Mouse (Mus musculus) lung, adult 18-20 months (tissue): Measurements from ENCODE around the gene Pigs.
A peak's percentile ranks its signal among the peaks of the same experiment; 100 is the strongest.

ENCODE experiments used
- DNase-seq, 2 experiments: peaks; one replicate each; pipeline ENCODE4 v3.0.0; 2022; ENCODE audit warnings: mixed read lengths in 2 of 2

The Pigs gene

DNA sequence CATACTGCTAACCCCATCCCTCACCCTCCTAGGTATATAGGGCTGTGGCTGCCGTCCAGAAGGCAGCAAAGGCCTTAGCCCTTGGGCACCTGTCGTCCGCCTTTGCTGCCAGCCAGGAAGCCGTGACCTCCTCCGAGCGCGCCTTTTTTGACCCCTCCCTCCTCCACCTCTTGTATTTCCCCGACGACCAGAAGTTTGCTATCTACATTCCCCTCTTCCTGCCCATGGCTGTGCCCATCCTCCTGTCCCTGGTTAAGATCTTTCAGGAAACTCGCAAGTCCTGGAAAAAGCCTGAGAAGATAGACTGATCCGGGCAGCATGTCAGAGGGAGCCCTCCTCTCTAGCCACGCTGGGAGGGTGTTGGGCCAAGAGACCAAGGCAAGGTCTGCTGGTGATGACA lies 13.5 kb downstream of the Pigs start:
- no peak for DNase-seq

DNA sequence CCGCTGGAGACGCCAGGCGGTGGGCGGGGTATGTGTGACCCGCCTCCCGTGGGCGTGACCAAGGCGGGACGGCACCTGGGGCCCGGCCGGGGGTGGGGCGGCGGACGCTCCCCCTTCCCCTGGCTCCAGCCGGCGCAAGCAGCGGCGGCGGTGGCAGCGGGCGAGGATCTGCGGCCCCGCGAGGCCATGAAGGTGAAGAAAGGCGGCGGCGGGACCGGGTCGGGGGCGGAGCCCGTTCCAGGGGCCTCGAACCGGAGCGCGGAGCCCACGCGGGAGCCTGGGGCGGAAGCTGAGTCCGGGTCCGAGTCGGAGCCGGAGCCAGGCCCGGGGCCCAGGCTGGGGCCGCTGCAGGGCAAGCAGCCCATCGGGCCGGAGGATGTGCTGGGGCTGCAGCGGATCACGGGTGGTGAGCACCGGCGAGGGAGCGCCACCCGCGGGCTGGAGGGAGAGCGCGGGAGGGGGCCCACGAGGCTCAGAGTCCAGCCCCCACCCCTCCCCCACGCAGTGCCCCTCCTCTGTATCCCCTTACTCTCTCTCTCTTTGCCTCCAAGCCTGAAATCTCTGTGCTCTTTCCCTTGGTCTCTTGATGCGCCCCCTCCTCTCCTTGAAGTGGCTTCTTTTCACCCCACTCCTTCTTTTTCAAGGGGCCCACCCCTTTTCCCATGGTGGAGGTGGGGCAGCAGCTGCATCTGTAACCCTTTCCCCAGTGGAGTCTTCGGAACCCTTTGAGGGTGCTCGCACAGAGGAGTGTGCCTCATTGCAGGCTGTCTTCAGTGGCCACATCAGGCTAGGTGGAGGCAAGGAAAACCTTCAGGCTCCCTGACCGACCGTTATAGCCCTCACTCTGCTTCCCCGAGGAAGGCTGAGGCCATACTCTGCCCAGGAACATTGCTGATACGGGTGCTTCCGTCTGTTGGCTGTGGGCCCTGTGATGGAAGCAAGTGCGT lies 15.4 kb downstream of the Pigs start, which contains the start of gene Unc119:
Unc119 (plus strand) TSS at position 102 of the 947 bp plus-strand sequence.
- DNase-seq, result peak; percentile 79 to 82

DNA sequence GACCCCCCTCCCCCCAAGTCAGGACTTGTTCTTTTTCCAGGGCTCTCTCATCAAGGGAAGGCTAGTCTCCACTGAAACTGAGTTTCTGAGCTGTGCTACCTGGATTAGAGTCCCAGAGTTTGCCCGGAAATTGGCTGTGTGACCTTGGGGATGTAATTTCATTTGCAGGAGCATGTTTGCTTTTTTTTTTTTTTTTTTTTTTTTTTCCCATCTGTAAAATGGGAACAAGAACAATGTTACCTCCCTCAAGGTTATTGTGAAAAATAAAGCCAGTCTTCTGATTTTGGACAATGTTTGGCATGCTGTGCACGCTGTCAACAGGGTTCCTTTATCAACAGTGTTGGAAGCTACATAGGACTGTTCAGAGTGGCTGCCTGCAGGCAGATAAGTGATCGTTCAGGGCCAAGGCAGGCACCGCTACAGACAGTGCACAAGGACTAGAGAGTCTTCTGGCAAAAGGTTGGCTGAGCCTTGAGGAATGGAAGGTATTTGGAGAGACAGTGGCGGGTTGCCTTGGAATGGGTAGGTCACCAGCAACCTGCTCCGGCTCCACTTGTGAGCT lies 16.2 kb downstream of the Pigs start:
- no peak for DNase-seq

DNA sequence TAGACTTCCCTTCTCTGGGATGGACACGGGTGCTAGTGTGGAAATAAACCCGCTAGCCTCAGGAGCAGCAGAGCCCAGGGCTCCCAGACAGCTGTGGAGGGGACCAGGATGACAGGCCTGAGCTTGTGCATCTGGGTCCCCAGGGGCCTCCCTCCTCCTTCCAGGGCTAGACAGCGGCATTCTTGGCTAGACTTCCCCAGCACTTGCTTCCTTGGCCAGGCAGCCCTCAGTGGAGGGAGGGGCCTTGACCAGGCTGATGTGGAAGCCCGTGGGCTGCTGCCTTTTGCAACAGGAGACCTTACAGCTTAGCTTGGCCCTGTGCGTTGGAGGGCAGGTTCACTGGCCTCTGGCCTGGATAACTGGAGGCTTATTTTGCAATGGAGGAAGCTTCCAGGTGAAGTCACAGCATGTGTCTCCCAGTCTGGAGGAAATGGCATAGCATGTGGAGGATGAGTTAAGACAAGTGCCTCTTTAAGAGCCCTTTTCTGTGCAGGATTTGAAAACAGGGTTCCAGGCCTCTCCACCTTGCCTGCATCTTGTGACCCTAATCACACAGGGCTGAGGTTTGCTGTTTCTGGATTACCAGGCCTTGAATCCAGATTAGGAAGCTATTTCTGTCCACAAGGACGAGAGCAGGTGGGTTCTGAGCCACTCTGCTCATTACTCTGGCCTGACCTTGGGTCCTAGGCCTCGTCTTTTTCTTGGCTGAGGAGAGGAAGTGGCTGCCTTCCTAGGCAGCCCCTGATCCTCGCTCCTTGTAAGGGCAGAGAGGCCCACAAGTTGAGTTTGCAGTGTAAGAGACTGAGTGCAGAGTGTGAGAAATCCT lies 16.9 kb downstream of the Pigs start:
- peak; percentile 70 to 72 for DNase-seq

DNA sequence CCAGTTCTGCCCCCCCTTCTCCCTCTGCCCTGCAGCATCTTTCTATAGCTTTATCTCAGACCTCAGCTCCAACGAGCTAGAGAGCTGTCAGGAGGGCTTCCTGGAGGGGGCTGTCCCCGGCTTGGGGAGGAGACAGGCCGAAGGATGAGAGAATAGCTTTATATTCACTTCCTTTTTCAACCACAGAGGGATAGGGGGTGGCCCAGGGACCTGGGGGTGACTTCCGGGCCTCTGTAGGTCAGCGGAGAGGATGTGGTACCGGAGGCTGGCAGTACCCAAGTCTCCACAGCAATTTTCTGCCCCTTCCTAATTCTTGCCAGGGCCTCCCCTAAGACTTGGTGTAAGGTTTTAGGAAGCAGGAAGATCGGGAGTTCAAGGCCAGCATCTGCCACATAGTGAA lies 17.6 kb downstream of the Pigs start:
- DNase-seq, result peak; percentile 56 to 61

DNA sequence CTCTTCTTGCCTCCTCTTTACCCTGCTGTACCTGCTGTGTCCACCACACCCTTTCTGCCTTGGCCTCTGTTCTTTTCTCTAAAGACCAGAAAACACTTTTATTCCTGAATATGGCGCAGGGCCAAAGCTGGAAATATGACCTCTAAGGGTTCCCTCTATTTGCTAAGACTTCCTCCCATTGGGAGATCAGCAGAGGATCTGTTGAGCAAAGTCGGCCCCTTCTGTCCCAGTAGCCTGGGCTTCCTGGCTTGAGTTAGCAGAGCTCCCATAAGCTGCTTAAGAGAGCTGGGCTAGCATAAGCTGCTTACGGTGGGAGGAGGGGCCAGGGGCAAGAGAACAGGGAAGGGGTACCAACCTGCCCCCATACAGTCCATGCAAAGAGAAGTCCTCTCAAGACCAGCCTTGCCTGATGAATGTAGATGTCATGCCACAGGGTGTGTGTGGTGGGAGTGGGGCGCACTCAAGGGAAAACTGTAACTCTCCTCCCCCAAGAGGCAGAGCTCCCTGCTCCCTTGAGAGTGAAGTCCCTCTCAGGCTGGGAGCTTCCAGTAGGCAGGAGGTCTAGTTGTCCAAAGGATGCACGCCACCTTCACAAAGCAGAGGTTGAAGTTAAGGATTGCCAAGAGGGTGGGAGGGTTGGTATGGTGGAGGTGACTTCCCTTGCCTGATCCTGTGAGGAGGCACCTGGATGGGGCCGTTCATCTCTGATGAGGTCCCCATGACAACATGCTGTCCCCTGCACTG lies 18.3 kb downstream of the Pigs start:
- DNase-seq, result no peak

DNA sequence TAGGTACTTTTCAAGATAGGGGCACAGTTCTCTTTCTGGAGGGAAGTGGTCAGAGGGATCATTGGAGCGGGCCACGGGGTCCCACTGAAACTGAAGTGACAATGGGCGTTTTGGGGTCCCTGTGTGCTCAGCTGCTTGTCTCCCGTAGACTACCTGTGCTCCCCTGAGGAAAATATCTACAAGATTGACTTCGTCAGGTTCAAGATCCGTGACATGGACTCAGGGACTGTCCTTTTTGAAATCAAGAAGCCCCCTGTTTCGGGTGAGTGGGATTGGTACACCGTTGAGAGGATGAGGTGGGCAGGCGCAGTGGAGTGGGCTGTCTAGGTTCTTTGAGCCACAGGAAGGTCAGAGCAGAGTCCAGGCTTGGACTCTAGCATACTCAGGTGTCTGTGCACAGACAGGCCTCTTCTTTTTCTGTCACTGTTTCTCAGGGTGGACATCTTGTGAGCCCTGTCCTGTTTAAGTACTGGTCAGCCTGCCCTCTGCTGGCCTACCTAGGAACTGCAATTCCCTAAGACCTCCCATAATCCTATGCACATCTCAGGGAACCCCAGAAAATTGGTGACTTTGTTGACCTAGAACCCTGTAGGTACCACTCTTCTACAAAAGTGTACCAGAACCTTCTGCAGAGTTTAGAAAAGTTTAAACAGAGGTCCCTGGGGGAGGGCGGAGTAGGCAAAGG lies 19.0 kb downstream of the Pigs start:
- peak; percentile 66 to 75 for DNase-seq

DNA sequence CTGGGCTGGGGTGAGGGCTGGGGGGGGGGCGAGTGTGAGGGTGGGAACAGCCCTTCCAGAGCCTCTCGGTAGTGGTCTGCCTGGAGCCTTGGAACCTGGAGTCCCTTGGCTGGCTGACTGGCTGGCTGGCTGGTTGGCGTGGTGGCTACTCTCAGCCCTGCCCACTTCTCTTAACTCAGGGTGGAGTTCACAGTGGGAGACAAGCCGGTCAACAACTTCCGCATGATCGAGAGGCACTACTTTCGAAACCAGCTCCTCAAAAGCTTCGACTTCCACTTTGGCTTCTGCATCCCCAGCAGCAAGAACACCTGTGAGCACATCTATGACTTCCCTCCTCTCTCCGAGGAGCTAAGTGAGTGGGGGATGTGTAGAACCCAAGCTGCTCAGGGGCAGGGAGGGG lies 19.7 kb downstream of the Pigs start:
- peak; percentile 84 to 87 for DNase-seq

DNA sequence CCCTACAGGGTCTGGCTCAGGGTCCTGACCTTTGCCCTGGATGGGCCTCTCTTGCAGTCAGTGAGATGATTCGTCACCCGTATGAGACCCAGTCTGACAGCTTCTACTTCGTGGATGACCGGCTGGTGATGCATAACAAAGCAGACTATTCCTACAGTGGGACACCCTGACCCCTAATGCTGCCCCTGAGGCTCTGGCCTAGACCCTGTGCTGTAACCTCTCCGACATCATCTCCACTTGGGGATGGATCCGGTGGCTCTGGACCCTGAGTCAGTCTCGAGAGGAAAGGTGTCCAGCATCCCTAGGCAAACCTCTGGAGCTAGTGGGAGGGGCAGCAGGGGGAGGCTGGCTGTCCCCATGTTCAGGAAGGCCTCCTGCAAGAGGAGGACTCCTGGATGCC lies 20.3 kb downstream of the Pigs start:
- no peak for DNase-seq

DNA sequence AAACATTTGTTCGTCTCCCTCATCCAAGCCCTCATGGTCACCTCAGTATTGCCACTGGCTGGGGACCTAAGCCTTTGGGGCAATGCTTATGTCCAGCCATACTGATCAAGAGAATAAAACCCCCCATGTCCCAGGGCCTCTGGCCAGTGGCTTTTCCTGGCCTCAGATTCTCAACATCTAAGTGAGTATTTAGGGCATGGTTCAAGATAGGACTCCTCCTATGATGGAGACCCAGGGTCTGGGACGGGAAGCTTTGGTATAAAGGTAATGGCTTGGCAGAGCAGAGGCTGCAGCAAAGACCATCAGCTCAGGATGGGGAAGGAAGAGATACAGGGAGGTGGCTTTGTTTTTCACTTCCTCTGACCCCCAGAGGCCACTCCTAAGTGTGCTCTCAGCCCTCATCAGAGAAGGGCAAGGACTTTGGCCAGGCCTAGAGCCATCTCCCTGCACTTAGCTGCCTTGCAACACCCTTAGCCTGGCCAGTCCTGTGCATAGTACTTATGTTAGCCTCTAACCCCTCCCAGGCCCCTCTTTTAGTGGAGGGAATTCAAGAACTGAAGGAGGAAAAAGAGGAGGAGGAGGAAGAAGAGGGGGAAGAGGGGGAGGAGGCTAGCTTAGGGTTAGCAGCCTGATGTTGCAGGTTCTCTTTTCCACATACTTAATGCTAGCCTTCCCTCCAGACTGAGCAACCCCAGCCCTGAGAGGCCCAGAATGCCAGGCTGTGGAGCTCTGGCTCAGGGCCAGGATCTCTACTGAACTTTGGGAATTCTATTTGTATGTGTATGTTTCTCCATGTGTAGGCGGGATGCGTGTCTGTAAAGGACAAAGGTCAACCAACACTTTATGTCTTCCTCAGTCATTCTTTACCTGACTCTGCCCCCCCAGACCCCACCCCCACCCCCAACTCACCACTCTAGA lies 21.5 kb downstream of the Pigs start:
- DNase-seq, result peak in 1 of 2 experiments; percentile 54

DNA sequence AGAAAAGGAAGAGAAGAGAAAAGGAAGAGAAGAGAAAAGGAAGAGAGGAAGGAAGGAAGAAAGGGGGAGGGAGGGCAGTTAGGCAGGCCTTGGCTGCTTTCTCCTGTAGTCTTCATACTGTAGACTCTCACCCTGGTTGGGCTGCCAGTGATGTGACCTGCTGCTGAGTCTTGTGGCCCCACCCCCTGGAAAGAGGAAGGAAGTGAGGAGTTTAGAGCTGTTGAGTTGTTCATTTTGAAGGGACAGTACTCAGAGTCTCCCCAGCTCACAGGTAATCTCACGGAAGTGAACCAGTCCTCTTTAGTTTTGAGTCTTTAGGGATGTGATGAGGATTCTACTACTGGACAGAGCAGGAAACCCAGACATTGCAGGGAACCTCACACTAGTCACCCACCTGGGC lies 24.9 kb downstream of the Pigs start:
- no peak for DNase-seq

DNA sequence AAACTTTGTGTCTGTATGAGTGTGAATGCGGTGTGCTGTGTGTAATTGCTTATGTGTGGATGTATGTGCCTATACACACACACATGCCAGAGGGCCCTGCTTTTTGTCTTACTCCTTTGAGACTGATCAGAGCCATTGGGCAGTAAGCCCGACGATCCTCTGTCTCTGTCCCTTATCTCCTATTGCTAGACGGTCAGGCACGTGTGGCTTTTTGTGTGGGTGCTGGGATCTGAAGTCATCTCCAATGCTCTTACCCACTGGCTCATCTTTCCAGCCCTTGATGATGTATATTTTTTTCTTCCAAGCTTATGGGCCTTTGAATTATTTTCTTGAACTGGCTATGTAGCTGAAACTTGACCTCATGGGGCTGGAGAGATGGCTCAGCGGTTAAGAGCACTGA lies 26.7 kb downstream of the Pigs start:
- DNase-seq, result no peak

DNA sequence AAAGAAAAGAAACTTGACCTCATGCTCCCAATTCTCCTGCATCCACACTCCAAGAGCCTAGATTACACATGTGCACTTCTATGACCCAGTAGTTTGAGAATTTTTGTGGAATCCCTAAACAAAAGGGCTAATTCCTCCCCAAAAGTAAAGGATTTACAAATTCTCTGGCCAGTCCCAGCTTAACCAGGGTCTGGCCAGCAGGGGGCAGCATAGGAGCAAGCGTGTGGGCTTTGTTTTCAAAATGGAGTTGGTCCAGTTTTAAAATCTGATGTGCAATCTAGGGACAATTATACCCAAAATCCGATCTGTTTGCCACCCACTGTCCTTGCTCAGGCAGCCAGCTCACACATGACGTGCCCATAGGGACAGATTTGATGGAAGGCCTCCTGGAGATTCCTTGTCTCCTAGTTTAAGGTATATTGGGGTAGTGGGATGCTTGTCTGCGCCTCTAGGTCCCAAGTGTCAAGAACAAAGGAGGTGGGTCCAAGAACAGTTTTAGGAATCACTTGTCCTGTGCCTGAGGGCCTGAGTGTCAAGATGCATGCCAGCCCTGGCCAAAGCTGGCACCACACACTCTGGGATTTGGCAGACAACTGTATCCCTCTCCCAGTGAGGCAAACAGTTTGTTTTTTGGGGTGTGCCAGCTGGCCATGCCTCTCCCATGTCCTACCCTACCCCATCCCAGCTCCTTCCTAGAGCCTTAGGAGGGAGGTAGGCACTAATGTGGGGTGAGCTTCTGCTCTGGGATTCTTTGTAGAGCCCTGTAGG lies 27.4 kb downstream of the Pigs start:
- peak in 1 of 2 experiments; percentile 55 for DNase-seq

DNA sequence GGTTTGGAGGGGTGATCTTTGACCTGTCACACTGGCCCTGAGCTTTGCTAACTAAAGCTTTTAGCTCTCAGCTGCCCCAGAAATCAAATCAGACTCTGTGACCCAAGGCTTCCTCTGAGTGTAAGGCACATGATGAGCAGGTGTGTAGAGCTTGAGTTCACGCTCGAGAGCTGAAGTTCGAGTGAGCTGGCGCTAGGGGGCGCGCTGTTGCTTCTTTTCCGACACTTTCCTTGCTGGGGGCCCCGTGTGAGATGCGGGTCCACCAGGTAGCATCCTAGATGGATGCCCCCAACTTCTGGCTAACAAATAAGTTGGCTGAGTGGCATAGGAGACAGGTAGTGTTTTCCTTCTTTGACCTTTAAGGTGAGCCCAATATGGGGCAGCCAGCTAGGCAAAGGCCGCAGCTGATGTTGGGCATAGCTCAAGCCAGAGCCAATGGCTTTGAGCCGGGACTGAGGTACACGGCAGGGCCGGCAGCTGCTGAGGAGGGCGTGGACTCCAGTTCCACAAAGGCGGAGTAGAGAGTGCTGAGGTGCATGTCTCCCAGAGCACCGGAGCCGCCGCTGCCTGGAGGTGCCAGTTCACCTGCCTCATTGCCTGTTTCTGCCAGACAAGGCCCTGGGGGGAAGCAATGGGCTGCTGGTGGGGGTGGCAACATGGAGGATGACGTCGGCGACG lies 30.3 kb downstream of the Pigs start:
- DNase-seq, result no peak

DNA sequence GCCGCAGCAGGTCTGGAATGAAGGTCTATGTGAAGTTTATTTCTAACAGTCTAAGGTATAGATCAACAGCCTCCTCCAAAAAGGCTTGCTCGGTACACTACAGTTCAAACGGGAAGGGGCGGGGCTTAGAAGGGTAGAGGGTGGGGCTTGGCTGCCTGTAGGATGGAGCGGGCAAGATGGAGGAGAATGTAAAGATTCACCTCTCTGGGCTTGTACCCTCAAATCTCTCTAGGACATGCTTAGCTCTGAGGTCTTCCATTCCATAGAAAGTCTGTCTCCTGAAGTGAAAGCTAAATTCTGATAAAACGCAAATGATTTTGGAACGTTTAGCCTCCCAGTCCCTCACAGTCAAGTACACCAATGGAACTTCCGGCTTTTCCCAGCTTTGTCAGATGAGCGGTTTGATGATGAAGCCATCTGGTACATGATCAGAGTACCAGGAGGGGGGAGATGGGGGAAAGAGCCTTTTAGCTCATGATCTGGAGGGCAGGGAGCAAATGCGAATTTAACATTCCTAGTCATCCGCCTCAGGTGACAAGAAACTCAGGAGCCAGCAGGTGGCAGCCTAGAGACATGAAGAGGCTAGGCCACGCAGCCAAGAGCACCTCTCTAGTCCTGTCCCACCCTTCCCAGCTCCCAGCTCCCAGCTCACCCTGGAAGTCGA lies 32.0 kb downstream of the Pigs start:
- DNase-seq, result peak; percentile 80 to 83

DNA sequence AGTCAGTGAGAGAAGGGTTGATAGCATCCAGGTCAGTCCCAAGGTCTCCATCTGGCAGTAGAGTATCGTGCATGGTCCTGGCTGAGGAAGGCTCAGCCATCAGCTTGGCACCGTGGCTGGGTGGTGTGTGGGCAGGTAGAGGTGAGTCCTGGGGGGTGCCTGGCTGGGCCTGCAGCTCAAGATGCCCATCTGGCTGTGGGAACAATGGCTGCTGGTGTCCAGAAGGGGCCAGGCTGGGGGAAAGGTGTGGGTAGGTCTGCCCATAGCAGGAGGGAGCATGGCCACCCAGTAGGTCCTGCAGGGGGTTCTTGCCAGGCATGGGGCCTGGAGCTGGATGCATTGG lies 32.5 kb downstream of the Pigs start:
- DNase-seq, result no peak

DNA sequence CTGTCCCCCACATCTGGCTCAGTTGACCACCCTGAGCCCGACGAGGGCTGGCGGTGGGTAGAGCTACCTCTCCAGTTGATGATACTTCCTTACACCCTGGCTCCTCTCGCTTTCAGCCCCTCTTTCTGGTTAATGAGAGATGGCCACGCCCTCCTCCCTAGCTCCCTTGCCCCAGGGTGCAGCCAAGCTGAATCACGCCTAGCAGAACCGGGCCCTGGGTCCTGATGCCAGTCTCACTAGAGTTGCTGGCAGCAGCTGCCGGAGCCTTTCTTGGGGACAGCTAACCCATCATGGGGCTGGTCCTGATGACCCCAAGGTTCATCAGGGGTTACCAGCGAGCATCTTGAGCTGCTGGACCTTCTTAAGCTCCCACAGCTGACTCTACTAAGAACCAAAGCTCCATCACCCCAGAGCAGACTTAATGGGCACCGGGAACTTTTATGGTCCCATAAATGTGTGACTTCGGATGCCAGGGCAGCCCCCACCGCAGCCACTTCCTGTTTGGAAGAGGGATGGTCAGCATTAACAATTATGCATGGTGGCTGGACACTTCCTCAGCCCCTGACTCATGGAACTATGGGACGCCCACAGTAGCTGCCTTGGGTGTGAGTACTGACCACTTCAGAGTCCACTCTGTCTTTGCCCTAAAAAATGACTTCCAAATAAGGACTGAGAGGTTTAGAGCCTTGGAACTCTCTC lies 35.2 kb downstream of the Pigs start:
- DNase-seq, result no peak

DNA sequence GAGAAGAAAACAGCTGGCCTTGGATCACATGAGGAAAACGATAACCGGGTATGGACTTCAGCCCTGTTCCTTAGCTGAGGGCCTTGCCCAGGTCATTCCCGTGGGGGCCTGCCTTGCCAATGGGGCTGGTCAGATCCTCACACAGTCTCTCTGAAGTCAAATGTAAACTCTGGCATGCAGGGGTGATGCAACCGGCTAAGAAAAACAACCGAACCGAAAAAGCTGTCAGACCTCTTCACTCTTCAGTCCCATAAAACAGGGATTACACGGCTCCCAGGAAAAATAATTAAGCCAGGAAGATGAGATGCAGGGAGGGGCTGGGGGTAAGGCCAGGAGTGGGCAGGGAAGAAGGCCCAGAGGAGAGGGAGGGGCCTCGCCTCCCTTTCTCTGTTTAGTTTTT lies 35.9 kb downstream of the Pigs start:
- DNase-seq, result no peak
